Mouse (Mus musculus): ENCODE results near the gene Nxnl2. TPM values are rescaled to one million over a fixed set of nuclear protein-coding genes. Genes with fewer than 3 reads are reported as not detected.
A peak's percentile ranks its signal among the peaks of the same experiment; 100 is the strongest.

Gene Nxnl2
- polyA plus RNA-seq, 1 experiment: 0.69 TPM

DNA sequence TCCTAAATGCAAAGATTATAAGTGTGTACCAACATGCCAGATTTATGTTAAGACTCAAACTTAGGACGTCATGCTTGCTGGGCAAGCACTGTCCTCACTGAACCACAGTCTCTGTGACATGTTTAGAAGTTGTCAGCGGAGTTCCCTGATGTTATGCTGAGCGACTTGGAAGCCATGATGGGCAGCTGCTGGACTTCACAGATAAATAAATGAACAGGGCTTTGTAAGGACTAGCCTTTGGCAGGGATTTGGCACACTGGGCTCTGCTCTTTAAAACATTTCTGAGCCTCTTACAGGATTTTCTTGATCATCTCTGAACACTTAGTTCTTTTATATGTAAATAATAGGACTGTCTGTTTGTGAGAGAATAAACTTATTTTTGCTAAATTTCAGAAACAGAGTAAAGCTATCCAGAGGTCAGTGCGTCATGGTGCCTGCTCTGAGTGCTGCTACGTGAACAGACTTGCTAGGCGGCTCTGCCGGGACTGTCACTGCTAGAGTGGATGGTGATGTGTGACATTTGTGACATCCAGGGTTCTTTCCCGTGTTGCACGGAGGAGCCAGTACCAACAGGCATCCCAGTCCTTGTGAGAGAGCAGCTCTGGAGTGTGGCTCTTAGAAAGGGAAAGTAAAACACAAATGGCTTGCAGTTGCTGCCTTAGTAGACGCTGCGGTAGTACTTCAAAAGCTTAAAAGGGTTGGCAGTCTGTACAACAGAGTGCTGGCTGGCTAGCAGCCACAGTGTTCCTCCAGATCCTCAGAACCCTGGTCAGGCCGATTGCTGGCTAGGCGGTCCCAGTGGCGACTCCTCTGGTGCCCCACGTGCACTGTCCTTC is 15.4 kb upstream of the Nxnl2 start:
- H3K4me1 ChIP-seq (ENCODE audit: control insufficient read depth, insufficient read depth, low read length): peaks cover 15% of the 10 kb centered on the region
- no peak overlapping the region for H3K27ac ChIP-seq (ENCODE audit: insufficient read depth, low read depth, low read length)
- WGBS: 85% methylated on average over 15 of the region's 15 CpGs

DNA sequence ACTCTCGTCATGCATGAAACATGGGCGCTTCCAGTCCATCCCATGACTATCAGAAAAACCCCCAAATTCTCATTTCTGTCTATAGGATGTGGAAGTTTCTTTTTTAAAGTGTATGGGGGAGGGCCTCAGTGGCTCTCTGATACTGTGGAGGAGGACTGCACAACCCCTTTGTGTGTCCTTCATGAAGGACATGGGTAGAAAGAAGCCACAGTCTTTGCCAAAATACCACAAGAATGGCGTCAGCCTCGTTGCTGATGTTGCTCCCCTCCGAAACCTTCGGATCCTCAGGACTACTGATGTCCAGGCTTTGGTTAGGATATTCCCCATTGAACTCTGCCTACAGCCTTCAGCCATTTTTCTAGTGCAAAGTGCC is 14.8 kb upstream of the Nxnl2 start:
- TF ChIP-seq CTCF (conservative IDR thresholded peaks at IDR 0.05; ENCODE audit: insufficient read depth, insufficient read length, low read depth, low read length) (no peak), POLR2A (IDR thresholded peaks at IDR 0.05; ENCODE audit: low read depth, low read length) (no peak)
- no peak for DNase-seq
- Histone ChIP-seq H3K4me1 (ENCODE audit: control insufficient read depth, insufficient read depth, low read length) (peaks cover 15% of the 10 kb centered on the region), H3K4me3 (ENCODE audit: insufficient read depth, low read depth, low read length) (no peak overlapping the region), H3K36me3 (ENCODE audit: control insufficient read depth, insufficient read depth, low read length) (no peaks in the 10 kb centered on the region; the same call in 1 of the 2 replicates), H3K27ac (ENCODE audit: insufficient read depth, low read depth, low read length) (no peak overlapping the region), H3K27me3 (replicated peaks; ENCODE audit: control insufficient read depth, insufficient read depth, low read length) (no peaks in the 10 kb centered on the region)
- 94% methylated on average over 6 of the region's 6 CpGs for WGBS

More for the DNA sequence above, 15.4 kb upstream of the Nxnl2 start:
- Histone ChIP-seq H3K27me3 (replicated peaks; ENCODE audit: control insufficient read depth, insufficient read depth, low read length) (no peaks in the 10 kb centered on the region), H3K36me3 (ENCODE audit: control insufficient read depth, insufficient read depth, low read length) (no peaks in the 10 kb centered on the region; the same call in 1 of the 2 replicates), H3K4me3 (ENCODE audit: insufficient read depth, low read depth, low read length) (no peak overlapping the region)
- no peak for TF ChIP-seq POLR2A (IDR thresholded peaks at IDR 0.05; ENCODE audit: low read depth, low read length)
- TF ChIP-seq CTCF (conservative IDR thresholded peaks at IDR 0.05; ENCODE audit: insufficient read depth, insufficient read length, low read depth, low read length): no peak
- no peak for DNase-seq

DNA sequence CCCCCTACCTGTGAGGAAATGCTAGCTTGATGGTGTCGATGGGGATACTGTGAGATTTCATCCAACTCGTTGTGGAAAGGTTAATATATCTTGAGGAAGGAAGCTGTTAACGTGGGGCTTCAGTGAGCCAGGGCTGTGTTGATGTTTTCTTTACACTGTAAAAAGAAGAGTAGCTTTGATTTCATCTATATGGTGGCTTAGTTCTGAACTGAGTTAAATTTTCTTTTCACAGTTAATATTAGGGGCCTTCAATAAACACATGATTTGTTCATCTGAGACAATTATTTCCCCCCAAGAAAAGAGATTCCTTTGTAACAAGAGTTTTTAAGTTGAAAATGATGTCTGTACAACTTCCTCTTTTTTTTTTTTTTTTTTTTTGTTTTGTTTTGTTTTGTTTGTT is 13.5 kb upstream of the Nxnl2 start:
- Histone ChIP-seq H3K4me3 (ENCODE audit: insufficient read depth, low read depth, low read length) (no peak overlapping the region), H3K4me1 (ENCODE audit: control insufficient read depth, insufficient read depth, low read length) (peaks cover 15% of the 10 kb centered on the region), H3K27ac (ENCODE audit: insufficient read depth, low read depth, low read length) (no peak overlapping the region), H3K27me3 (replicated peaks; ENCODE audit: control insufficient read depth, insufficient read depth, low read length) (no peaks in the 10 kb centered on the region), H3K36me3 (ENCODE audit: control insufficient read depth, insufficient read depth, low read length) (no peaks in the 10 kb centered on the region; the same call in 1 of the 2 replicates)
- TF ChIP-seq CTCF (conservative IDR thresholded peaks at IDR 0.05; ENCODE audit: insufficient read depth, insufficient read length, low read depth, low read length): no peak
- TF ChIP-seq POLR2A (IDR thresholded peaks at IDR 0.05; ENCODE audit: low read depth, low read length): no peak
- 37% methylated on average over 3 of the region's 3 CpGs for WGBS
- DNase-seq: no peak

DNA sequence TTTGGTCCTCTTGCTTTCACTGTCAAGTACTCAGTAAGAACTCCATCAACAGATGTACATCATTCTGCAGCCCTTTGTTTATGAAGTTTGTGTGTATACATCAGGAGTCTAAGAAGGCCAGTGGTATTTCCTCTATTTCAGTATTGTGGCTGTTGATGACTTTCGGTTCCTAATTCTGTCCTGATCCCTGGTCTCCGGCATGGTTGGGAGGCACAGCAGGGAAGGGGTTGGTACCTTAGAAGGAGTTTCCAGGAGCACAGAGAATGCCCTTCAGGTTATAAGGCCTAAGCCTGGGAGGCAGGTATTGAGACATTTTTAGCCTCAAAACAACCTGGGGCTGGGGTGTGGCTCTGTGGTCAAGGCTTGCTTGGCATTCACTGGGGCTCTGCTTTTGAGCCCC is 9.2 kb upstream of the Nxnl2 start:
- no peaks in the 10 kb centered on the region for H3K36me3 ChIP-seq (ENCODE audit: control insufficient read depth, insufficient read depth, low read length)
- no peak overlapping the region for H3K4me3 ChIP-seq (ENCODE audit: insufficient read depth, low read depth, low read length)
- H3K27me3 ChIP-seq (replicated peaks; ENCODE audit: control insufficient read depth, insufficient read depth, low read length): no peaks in the 10 kb centered on the region
- TF ChIP-seq CTCF (conservative IDR thresholded peaks at IDR 0.05; ENCODE audit: insufficient read depth, insufficient read length, low read depth, low read length): no peak
- TF ChIP-seq POLR2A (IDR thresholded peaks at IDR 0.05; ENCODE audit: low read depth, low read length): no peak
- no peak for DNase-seq
- no peak overlapping the region for H3K27ac ChIP-seq (ENCODE audit: insufficient read depth, low read depth, low read length)
- no peaks in the 10 kb centered on the region for H3K4me1 ChIP-seq (ENCODE audit: control insufficient read depth, insufficient read depth, low read length)
- 65% methylated on average over 2 of the region's 2 CpGs for WGBS

DNA sequence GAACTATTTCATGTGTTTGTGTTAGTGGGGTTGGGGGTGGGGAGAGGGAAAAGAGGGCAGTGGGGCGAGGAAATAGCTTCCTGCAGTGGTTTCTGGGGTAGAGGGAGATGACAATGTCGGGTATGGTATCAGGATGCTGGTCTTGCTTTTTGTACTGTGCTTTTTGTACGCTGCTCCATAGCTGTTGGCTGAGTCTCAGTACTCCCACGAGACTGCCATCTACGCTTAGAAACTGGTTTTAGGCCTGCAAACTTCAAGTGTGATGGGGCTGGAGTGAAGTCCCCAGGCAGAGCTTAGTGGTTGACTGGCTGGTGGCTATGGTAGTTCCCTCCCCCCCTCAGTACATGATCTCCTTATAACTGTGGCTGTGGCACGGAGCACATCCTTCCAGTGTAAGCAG is 8.6 kb upstream of the Nxnl2 start:
- TF ChIP-seq CTCF (conservative IDR thresholded peaks at IDR 0.05; ENCODE audit: insufficient read depth, insufficient read length, low read depth, low read length) (no peak), POLR2A (IDR thresholded peaks at IDR 0.05; ENCODE audit: low read depth, low read length) (no peak)
- no peaks in the 10 kb centered on the region for H3K27me3 ChIP-seq (replicated peaks; ENCODE audit: control insufficient read depth, insufficient read depth, low read length)
- no peak overlapping the region for H3K27ac ChIP-seq (ENCODE audit: insufficient read depth, low read depth, low read length)
- H3K4me1 ChIP-seq (ENCODE audit: control insufficient read depth, insufficient read depth, low read length): no peaks in the 10 kb centered on the region
- no peaks in the 10 kb centered on the region for H3K36me3 ChIP-seq (ENCODE audit: control insufficient read depth, insufficient read depth, low read length)
- H3K4me3 ChIP-seq (ENCODE audit: insufficient read depth, low read depth, low read length): no peak overlapping the region
- 71% methylated on average over 6 of the region's 6 CpGs for WGBS
- no peak for DNase-seq

DNA sequence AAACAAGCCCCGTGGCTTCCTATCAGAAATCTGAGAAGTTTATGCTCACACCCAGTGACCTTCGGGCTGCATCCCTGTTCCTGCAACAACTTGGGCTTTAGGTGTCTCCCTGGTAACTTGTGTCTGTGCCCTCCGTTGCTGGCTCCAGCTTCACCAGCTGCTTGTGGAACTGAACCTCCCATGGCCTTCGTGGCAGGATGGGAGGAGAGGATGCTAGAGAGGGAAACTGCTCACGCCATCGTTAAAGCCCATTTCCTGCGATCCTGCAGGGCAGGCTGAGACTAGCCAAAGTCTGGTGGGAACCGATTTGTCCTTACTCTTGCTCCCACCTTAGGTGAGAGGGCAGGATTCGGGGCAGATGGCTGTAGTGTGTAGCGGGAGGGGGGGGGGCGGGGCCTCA is 4.1 kb upstream of the Nxnl2 start:
- H3K4me1 ChIP-seq (ENCODE audit: control insufficient read depth, insufficient read depth, low read length): 0 out of 2 replicates have a peak, but pooled peaks cover 2% of the 10 kb centered on the region
- no peaks in the 10 kb centered on the region for H3K27me3 ChIP-seq (replicated peaks; ENCODE audit: control insufficient read depth, insufficient read depth, low read length)
- H3K27ac ChIP-seq (ENCODE audit: insufficient read depth, low read depth, low read length): no peak overlapping the region
- no peak for TF ChIP-seq POLR2A (IDR thresholded peaks at IDR 0.05; ENCODE audit: low read depth, low read length)
- TF ChIP-seq CTCF (conservative IDR thresholded peaks at IDR 0.05; ENCODE audit: insufficient read depth, insufficient read length, low read depth, low read length): no peak
- no peaks in the 10 kb centered on the region for H3K36me3 ChIP-seq (ENCODE audit: control insufficient read depth, insufficient read depth, low read length)
- WGBS: 57% methylated on average over 11 of the region's 11 CpGs
- H3K4me3 ChIP-seq (ENCODE audit: insufficient read depth, low read depth, low read length): no peak overlapping the region
- DNase-seq: no peak

DNA sequence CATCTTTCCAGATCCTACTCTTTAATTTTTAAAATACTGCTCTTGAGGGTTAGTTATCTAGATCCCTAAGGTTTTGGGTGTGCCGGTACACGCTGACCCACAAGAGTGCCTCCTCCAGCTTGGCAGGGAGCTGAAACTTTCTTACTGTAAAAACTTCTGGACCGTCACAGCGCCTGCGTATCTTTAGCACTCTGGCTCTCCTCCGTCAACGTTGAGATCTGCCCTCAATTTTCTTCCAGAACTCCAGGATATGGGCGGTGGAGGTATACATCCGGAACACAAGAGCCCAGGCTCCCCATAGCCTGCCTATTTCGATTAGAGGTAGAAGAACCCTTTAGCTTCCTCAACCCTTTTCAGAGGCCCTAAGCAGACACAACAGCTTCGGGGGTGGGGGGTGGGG is 607 bp upstream of the Nxnl2 start:
- peak; percentile 16 for DNase-seq
- WGBS: 38% methylated on average over 11 of the region's 11 CpGs
- no peaks in the 10 kb centered on the region for H3K36me3 ChIP-seq (ENCODE audit: control insufficient read depth, insufficient read depth, low read length)
- no peak overlapping the region for H3K27ac ChIP-seq (ENCODE audit: insufficient read depth, low read depth, low read length)
- H3K27me3 ChIP-seq (replicated peaks; ENCODE audit: control insufficient read depth, insufficient read depth, low read length): no peaks in the 10 kb centered on the region
- H3K4me3 ChIP-seq (ENCODE audit: insufficient read depth, low read depth, low read length): no peak overlapping the region
- H3K4me1 ChIP-seq (ENCODE audit: control insufficient read depth, insufficient read depth, low read length): 0 out of 2 replicates have a peak, but pooled peaks cover 2% of the 10 kb centered on the region
- TF ChIP-seq CTCF (conservative IDR thresholded peaks at IDR 0.05; ENCODE audit: insufficient read depth, insufficient read length, low read depth, low read length): no peak
- TF ChIP-seq POLR2A (IDR thresholded peaks at IDR 0.05; ENCODE audit: low read depth, low read length): no peak
